Mouse (Mus musculus): ENCODE measurements around the gene Nrcam.

DNA sequence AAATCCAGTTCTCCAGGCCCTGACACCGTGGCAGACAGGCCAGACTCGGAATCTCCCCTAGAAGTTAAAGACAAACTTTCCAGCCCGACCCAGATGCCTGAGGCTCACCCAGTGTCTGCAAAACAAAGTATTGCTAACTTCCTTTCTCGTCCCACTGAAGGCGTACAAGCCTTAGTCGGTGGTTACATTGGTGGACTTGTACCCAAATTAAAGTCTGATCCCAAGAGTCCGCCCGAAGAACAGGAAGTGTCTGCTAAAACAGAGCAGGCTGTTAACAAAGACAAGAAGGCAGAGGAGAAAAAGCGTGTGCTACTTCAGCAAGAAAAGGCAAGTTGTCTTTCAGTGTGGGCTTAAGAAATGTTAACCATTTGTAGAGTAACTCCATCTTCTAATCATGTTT, 45.3 kb upstream of the Nrcam start:
- TF ChIP-seq CTCF (conservative IDR thresholded peaks at IDR 0.05; ENCODE audit: low read length), result no peak
- no peak for TF ChIP-seq NANOG (IDR thresholded peaks at IDR 0.05; ENCODE audit: borderline replicate concordance, low read length)
- no peak for TF ChIP-seq POU5F1 (IDR thresholded peaks at IDR 0.05; ENCODE audit: borderline replicate concordance, low read length)
